Mouse (Mus musculus): ENCODE measurements around the gene Proser1.
A peak's percentile ranks its signal among the peaks of the same experiment; 100 is the strongest.

Gene Proser1

GRCm38 (mm10) chr3:53466481-53466880, 3.0 kb downstream of the Proser1 start:
- no peak for DNase-seq (ENCODE audit: low spot score in 2 of 2)

GRCm38 (mm10) chr3:53467356-53467755, 3.9 kb downstream of the Proser1 start:
- peak in 1 of 2 experiments; percentile 31 for DNase-seq (ENCODE audit: low spot score in 2 of 2)

GRCm38 (mm10) chr3:53469650-53470049, 6.2 kb downstream of the Proser1 start:
- DNase-seq (ENCODE audit: low spot score in 2 of 2), result no peak

- no peak for DNase-seq (ENCODE audit: low spot score in 2 of 2)
These were observed 8.6 kb downstream of the Proser1 start for GRCm38 (mm10) chr3:53472061-53472460.

GRCm38 (mm10) chr3:53474179-53474578, 10.7 kb downstream of the Proser1 start:
- DNase-seq (ENCODE audit: low spot score in 2 of 2), result no peak

- no peak for DNase-seq (ENCODE audit: low spot score in 2 of 2)
These were observed 12.4 kb downstream of the Proser1 start for GRCm38 (mm10) chr3:53475889-53476288.

- no peak for DNase-seq (ENCODE audit: low spot score in 2 of 2)
These were observed 14.0 kb downstream of the Proser1 start for GRCm38 (mm10) chr3:53477468-53477867.

GRCm38 (mm10) chr3:53478419-53479046, 15.1 kb downstream of the Proser1 start:
- no peak for DNase-seq (ENCODE audit: low spot score in 2 of 2)

GRCm38 (mm10) chr3:53483414-53484059, 20.1 kb downstream of the Proser1 start:
- DNase-seq (ENCODE audit: low spot score in 2 of 2), result no peak

GRCm38 (mm10) chr3:53486561-53486960, 23.1 kb downstream of the Proser1 start:
- DNase-seq (ENCODE audit: low spot score in 2 of 2), result no peak

GRCm38 (mm10) chr3:53486996-53487576, 23.6 kb downstream of the Proser1 start:
- DNase-seq (ENCODE audit: low spot score in 2 of 2), result no peak

GRCm38 (mm10) chr3:53488353-53488752, 24.9 kb downstream of the Proser1 start, which contains the start of gene Stoml3:
Stoml3 (plus strand) TSS chr3:53488653.
- no peak for DNase-seq (ENCODE audit: low spot score in 2 of 2)

- DNase-seq (ENCODE audit: low spot score in 2 of 2), result peak; percentile 12 to 23
These were observed 35.0 kb downstream of the Proser1 start for GRCm38 (mm10) chr3:53498351-53498905.

GRCm38 (mm10) chr3:53502428-53502827, 39.0 kb downstream of the Proser1 start:
- DNase-seq (ENCODE audit: low spot score in 2 of 2), result no peak

- DNase-seq (ENCODE audit: low spot score in 2 of 2), result no peak
These were observed 49.6 kb downstream of the Proser1 start for GRCm38 (mm10) chr3:53513096-53513495.

GRCm38 (mm10) chr3:53514221-53515065, 51.0 kb downstream of the Proser1 start:
- DNase-seq (ENCODE audit: low spot score in 2 of 2), result no peak

- no peak for DNase-seq (ENCODE audit: low spot score in 2 of 2)
These were observed 59.3 kb downstream of the Proser1 start for GRCm38 (mm10) chr3:53522794-53523193.

- peak; percentile 2 to 15 for DNase-seq (ENCODE audit: low spot score in 2 of 2)
These were observed 62.3 kb downstream of the Proser1 start for GRCm38 (mm10) chr3:53525737-53526136.

GRCm38 (mm10) chr3:53530305-53530704, 66.8 kb downstream of the Proser1 start:
- DNase-seq (ENCODE audit: low spot score in 2 of 2), result no peak
